Mouse (Mus musculus): ENCODE results near the gene Gm43517. TPM values are rescaled to one million over a fixed set of nuclear protein-coding genes. Genes with fewer than 3 reads are reported as not detected.

Gm43517 gene
- total and polyA plus RNA-seq, 2 experiments from 2014 or later, result not detected

DNA sequence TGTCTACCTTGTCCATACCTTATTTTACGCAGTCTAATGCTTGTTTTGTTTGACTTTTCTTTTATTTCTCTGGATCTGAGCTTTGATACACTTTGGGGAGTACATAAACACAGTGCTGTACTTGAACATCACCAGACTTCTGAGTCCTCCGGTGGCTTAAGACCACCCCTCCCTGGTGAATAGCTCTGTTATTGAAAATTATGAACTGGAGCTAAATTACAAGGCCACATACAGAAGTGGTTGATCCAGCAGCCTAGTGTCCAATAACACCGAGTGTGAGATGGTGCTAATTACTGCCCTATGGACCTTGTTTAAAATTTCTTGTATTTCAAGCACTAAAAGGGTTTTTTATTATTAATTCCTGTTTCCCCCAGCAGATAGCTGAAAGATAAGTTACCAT is 33.0 kb downstream of the Gm43517 start:
- no peaks in the 10 kb centered on the region for H3K27me3 ChIP-seq (ENCODE audit: control insufficient read depth, insufficient read depth, low read length)
- H3K9ac ChIP-seq (replicated peaks; ENCODE audit: low read depth, low read length), result no peak overlapping the region
- no peak overlapping the region for H3K4me3 ChIP-seq (ENCODE audit: low read depth, low read length)
- no peak overlapping the region for H3K4me2 ChIP-seq (ENCODE audit: low read depth, low read length)
- no peaks in the 10 kb centered on the region for H3K36me3 ChIP-seq (replicated peaks; ENCODE audit: control insufficient read depth, insufficient read depth, low read length)
- DNase-seq (ENCODE audit: low spot score), result no peak
- ATAC-seq (ENCODE audit: insufficient read depth, low read depth), result no peak
- TF ChIP-seq CTCF (IDR thresholded peaks at IDR 0.05; ENCODE audit: low read depth) (no peak), EP300 (IDR thresholded peaks at IDR 0.05; ENCODE audit: low read depth) (no peak)
- no peaks in the 10 kb centered on the region for H3K9me3 ChIP-seq (replicated peaks; ENCODE audit: control insufficient read depth, low read length)
- no peak overlapping the region for H3K27ac ChIP-seq (ENCODE audit: low read depth)
- 67% methylated on average over 3 of the region's 3 CpGs for WGBS
- no peaks in the 10 kb centered on the region for H3K4me1 ChIP-seq (ENCODE audit: control insufficient read depth, insufficient read depth)

Other genes with a start within 250 kb of the Gm43517 start
- gene Foxg1, start 2.5 kb upstream of the Gm43517 start, total RNA-seq (2014; rRNA removed; ENCODE audit: low replicate concordance), result not detected in 2 replicates
- not detected in 2 replicates for gene Foxg1, start 2.5 kb upstream of the Gm43517 start, polyA plus RNA-seq (2015; fragmentation: Nextera tagmentation; extraction: Ambion mirVana)

Data from heart, postnatal 0 days (tissue).